Mouse (Mus musculus): Measurements from ENCODE around the gene Cactin.

GRCm38 (mm10) chr10:81356352-81356990 lies 35.6 kb downstream of the Cactin start:
- TF ChIP-seq CTCF (IDR thresholded peaks at IDR 0.05; ENCODE audit: extremely low read depth, insufficient read length, insufficient replicate concordance, low read depth, low read length): no peak
- no peak for TF ChIP-seq POLR2A (IDR thresholded peaks at IDR 0.05; ENCODE audit: low read depth, low read length)
